Comparison of ENCODE assay signal across 10 mouse cellular contexts in the genomic region with DNA sequence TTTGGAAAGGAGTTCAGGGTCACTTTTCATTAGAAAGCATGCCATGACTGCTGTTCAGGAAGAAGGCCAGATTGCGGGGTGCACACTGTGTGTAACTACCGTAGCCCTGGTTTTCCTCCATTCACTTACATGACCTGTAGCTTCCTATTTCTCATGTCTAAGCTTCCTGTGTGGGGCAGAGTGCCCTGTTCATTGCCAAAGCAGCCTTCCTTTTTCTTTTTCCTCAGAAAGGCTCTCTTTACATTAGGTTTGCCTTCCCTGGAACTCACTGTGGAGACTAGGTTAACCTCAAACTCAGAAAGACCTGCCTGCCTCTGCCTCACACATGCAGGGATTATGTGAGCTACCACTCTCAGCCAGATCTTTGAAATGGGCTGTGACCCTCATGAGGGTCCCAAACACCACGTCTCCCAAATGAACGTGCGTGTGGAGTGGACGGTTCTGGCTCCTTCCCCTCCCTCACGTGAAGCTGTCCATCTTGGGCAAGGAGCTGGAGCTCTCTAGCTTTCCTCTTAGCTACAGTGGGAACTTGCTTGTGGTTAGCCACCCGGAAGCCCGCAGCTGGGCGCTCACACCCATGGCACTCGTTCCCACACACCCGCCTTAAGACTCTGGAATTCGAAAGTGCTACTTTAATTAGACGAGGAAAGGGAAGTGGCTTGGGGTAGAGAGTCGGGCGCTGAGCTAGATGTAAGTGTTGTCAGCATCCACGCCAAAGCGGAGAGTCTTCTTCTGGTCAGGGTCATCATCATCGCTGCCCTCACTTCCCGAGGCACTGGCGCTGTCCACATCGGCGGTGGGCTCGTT. TPM values are rescaled to one million over a fixed set of nuclear protein-coding genes. Genes with fewer than 3 reads are reported as not detected.
DNase-seq lines count a peak whose midpoint lies in the region; ATAC-seq lines count a peak whose summit lies in the region.
"Had no signal": no experiment of that assay in that cellular context is flagged by ENCODE, and none has a peak within 500 bp of the region (broad histone marks: within the 10 kb centered on the region; RNA-seq: fewer than 3 reads in every experiment).

No protein-coding gene starts in this region.

- H3K4me2 ChIP-seq in intestine, embryonic 16.5 days (ENCODE audit: low read depth, low read length): peak overlapping the region; percentile 30
- H3K4me2 ChIP-seq in intestine, embryonic 15.5 days (replicated peaks): no peak overlapping the region; the same call in 1 of the 2 replicates
- no peak overlapping the region for H3K4me2 ChIP-seq in forebrain, embryonic 14.5 days (ENCODE audit: low read length)
- H3K4me2 ChIP-seq: kidney, embryonic 15.5 days; midbrain, embryonic 11.5 days had no signal

- H3K4me3 ChIP-seq in intestine, embryonic 16.5 days (ENCODE audit: low read length): no peak overlapping the region
- H3K4me3 ChIP-seq in intestine, embryonic 15.5 days (replicated peaks): no peak overlapping the region
- H3K4me3 ChIP-seq in brown adipose tissue, adult 24 weeks (ENCODE audit: insufficient read depth, low read depth, low read length): peak overlapping the region; percentile 36; the same call in 1 of the 2 replicates
- no peak overlapping the region for H3K4me3 ChIP-seq in forebrain, embryonic 14.5 days (ENCODE audit: low read depth, low read length)
- H3K4me3 ChIP-seq: kidney, embryonic 15.5 days had no signal

- H3K27me3 ChIP-seq in intestine, embryonic 16.5 days (replicated peaks; ENCODE audit: control insufficient read depth, insufficient read depth, low read length): no peaks in the 10 kb centered on the region
- no peaks in the 10 kb centered on the region for H3K27me3 ChIP-seq in intestine, embryonic 15.5 days (replicated peaks)
- H3K27me3 ChIP-seq in forebrain, embryonic 14.5 days (replicated peaks; ENCODE audit: control insufficient read depth, insufficient read depth, low read length): no peaks in the 10 kb centered on the region
- H3K27me3 ChIP-seq: kidney, embryonic 15.5 days had no signal

- ATAC-seq in intestine, embryonic 16.5 days: no peak
- no peak for ATAC-seq in intestine, embryonic 15.5 days
- peak; percentile 41 for ATAC-seq in megakaryocyte, adult 5-6 weeks (ENCODE audit: poor library complexity, severe bottlenecking)
- no peak for ATAC-seq in forebrain, embryonic 14.5 days

- no peak overlapping the region for H3K9ac ChIP-seq in intestine, embryonic 16.5 days (ENCODE audit: low read depth, low read length)
- no peak overlapping the region for H3K9ac ChIP-seq in intestine, embryonic 15.5 days
- no peak overlapping the region for H3K9ac ChIP-seq in forebrain, embryonic 14.5 days (ENCODE audit: low read length)
- H3K9ac ChIP-seq: kidney, embryonic 15.5 days had no signal

- no peaks in the 10 kb centered on the region for H3K9me3 ChIP-seq in intestine, embryonic 16.5 days (ENCODE audit: control insufficient read depth, low read length)
- no peaks in the 10 kb centered on the region for H3K9me3 ChIP-seq in intestine, embryonic 15.5 days
- H3K9me3 ChIP-seq in forebrain, embryonic 14.5 days (replicated peaks; ENCODE audit: control insufficient read depth, low read length): no peaks in the 10 kb centered on the region
- H3K9me3 ChIP-seq: kidney, embryonic 15.5 days had no signal

- peaks cover 12% of the 10 kb centered on the region for H3K4me1 ChIP-seq in intestine, embryonic 16.5 days (ENCODE audit: control insufficient read depth, insufficient read depth, low read length)
- H3K4me1 ChIP-seq in intestine, embryonic 15.5 days (replicated peaks): peaks cover 12% of the 10 kb centered on the region
- 0 out of 2 replicates have a peak, but pooled peaks cover 2% of the 10 kb centered on the region for H3K4me1 ChIP-seq in brown adipose tissue, adult 24 weeks (ENCODE audit: control insufficient read depth, insufficient read depth, insufficient read length, low read length)
- H3K4me1 ChIP-seq in forebrain, embryonic 14.5 days (ENCODE audit: control insufficient read depth, insufficient read depth, low read length): peaks cover 4% of the 10 kb centered on the region; the same call in 1 of the 2 replicates

- no peaks in the 10 kb centered on the region for H3K36me3 ChIP-seq in intestine, embryonic 16.5 days (ENCODE audit: control insufficient read depth, insufficient read depth, low read length)
- peaks cover 4% of the 10 kb centered on the region for H3K36me3 ChIP-seq in intestine, embryonic 15.5 days
- H3K36me3 ChIP-seq in forebrain, embryonic 14.5 days (ENCODE audit: control insufficient read depth, insufficient read depth, low read length): peaks cover 9% of the 10 kb centered on the region

- WGBS in intestine, embryonic 16.5 days: 76% methylated on average over 24 of the region's 24 CpGs
- WGBS in intestine, embryonic 15.5 days: 65% methylated on average over 24 of the region's 24 CpGs
- WGBS in forebrain, embryonic 14.5 days: 80% methylated on average over 24 of the region's 24 CpGs

- H3K27ac ChIP-seq in intestine, embryonic 16.5 days (ENCODE audit: low read length): no peak overlapping the region
- H3K27ac ChIP-seq in intestine, embryonic 15.5 days: no peak overlapping the region
- H3K27ac ChIP-seq in brown adipose tissue, adult 24 weeks (replicated peaks; ENCODE audit: low read depth, low read length): peak overlapping the region; percentile 45; the same call in 1 of the 2 replicates
- no peak overlapping the region for H3K27ac ChIP-seq in forebrain, embryonic 14.5 days (ENCODE audit: low read depth, low read length)
- H3K27ac ChIP-seq: kidney, embryonic 15.5 days had no signal

- peak; percentile 33 for DNase-seq in liver
- no peak for DNase-seq in forebrain, embryonic 14.5 days (ENCODE audit: low spot score)
- no peak for DNase-seq in neural tube, embryonic 10.5 days (ENCODE audit: extremely low spot score, low spot score)
- no peak for DNase-seq in left cerebral cortex, adult 9 months (ENCODE audit: low spot score in 2 of 2)

RNA-seq across cellular contexts. Expression of a gene that starts 2.4 kb away (rescaled TPM):
- 6.5 and 9.1 TPM in 2 replicates for polyA plus RNA-seq in intestine, embryonic 16.5 days (2015; fragmentation: Nextera tagmentation; extraction: Ambion mirVana)
- polyA plus RNA-seq in intestine, embryonic 15.5 days (2015; fragmentation: Nextera tagmentation; extraction: Ambion mirVana): 5.2 and 5.7 TPM in 2 replicates
- polyA plus RNA-seq in brown adipose tissue, adult 24 weeks (2012; ENCODE audit: insufficient read depth, insufficient read length, missing spikeins): 3.3 and 5.5 TPM in 2 replicates
- total RNA-seq in megakaryocyte, adult 5-6 weeks (2015): 42.6 and 50.5 TPM in 2 replicates
- 60.6 and 65.6 TPM in 2 replicates for total RNA-seq in megakaryocyte, adult 5-6 weeks (2017)
- 0.97 and 1.0 TPM in 2 replicates for polyA plus RNA-seq in forebrain, embryonic 14.5 days (2014; fragmentation: Nextera tagmentation; extraction: Ambion mirVana)

RNA-seq across cellular contexts. Expression of a gene that starts 7.9 kb away (rescaled TPM):
- polyA plus RNA-seq in intestine, embryonic 16.5 days (2015; fragmentation: Nextera tagmentation; extraction: Ambion mirVana): 167 and 234 TPM in 2 replicates
- 75.8 and 96.1 TPM in 2 replicates for polyA plus RNA-seq in intestine, embryonic 15.5 days (2015; fragmentation: Nextera tagmentation; extraction: Ambion mirVana)
- not detected in 2 replicates for polyA plus RNA-seq in brown adipose tissue, adult 24 weeks (2012; ENCODE audit: insufficient read depth, insufficient read length, missing spikeins)
- not detected in 2 replicates for total RNA-seq in megakaryocyte, adult 5-6 weeks (2015)
- total RNA-seq in megakaryocyte, adult 5-6 weeks (2017): not detected in 2 replicates
- polyA plus RNA-seq in forebrain, embryonic 14.5 days (2014; fragmentation: Nextera tagmentation; extraction: Ambion mirVana): not detected in 2 replicates
- polyA plus RNA-seq: midbrain, embryonic 11.5 days had no signal

RNA-seq across cellular contexts. Expression of a gene that starts 10.3 kb away (rescaled TPM):
- polyA plus RNA-seq in intestine, embryonic 16.5 days (2015; fragmentation: Nextera tagmentation; extraction: Ambion mirVana): 304 and 334 TPM in 2 replicates
- 203 and 260 TPM in 2 replicates for polyA plus RNA-seq in intestine, embryonic 15.5 days (2015; fragmentation: Nextera tagmentation; extraction: Ambion mirVana)
- not detected in 2 replicates for polyA plus RNA-seq in brown adipose tissue, adult 24 weeks (2012; ENCODE audit: insufficient read depth, insufficient read length, missing spikeins)
- total RNA-seq in megakaryocyte, adult 5-6 weeks (2015): not detected in 2 replicates
- total RNA-seq in megakaryocyte, adult 5-6 weeks (2017): not detected in 2 replicates
- 1.5 and 2.6 TPM in 2 replicates for polyA plus RNA-seq in forebrain, embryonic 14.5 days (2014; fragmentation: Nextera tagmentation; extraction: Ambion mirVana)

RNA-seq across cellular contexts. Expression of a gene that starts 23.1 kb away (rescaled TPM):
- polyA plus RNA-seq in intestine, embryonic 16.5 days (2015; fragmentation: Nextera tagmentation; extraction: Ambion mirVana): 0.23 and 0.48 TPM in 2 replicates
- polyA plus RNA-seq in intestine, embryonic 15.5 days (2015; fragmentation: Nextera tagmentation; extraction: Ambion mirVana): 0.35 and 0.40 TPM in 2 replicates
- polyA plus RNA-seq in brown adipose tissue, adult 24 weeks (2012; ENCODE audit: insufficient read depth, insufficient read length, missing spikeins): not detected in 2 replicates
- total RNA-seq in megakaryocyte, adult 5-6 weeks (2015): not detected in 2 replicates
- not detected in 2 replicates for total RNA-seq in megakaryocyte, adult 5-6 weeks (2017)
- 0.37 and 0.68 TPM in 2 replicates for polyA plus RNA-seq in forebrain, embryonic 14.5 days (2014; fragmentation: Nextera tagmentation; extraction: Ambion mirVana)

RNA-seq across cellular contexts. Expression of a gene that starts 40.1 kb away (rescaled TPM):
- 55.2 and 56.7 TPM in 2 replicates for polyA plus RNA-seq in intestine, embryonic 16.5 days (2015; fragmentation: Nextera tagmentation; extraction: Ambion mirVana)
- polyA plus RNA-seq in intestine, embryonic 15.5 days (2015; fragmentation: Nextera tagmentation; extraction: Ambion mirVana): 61.9 and 62.1 TPM in 2 replicates
- polyA plus RNA-seq in brown adipose tissue, adult 24 weeks (2012; ENCODE audit: insufficient read depth, insufficient read length, missing spikeins): 17.0 and 22.5 TPM in 2 replicates
- total RNA-seq in megakaryocyte, adult 5-6 weeks (2015): 42.8 and 48.9 TPM in 2 replicates
- 48.7 and 63.5 TPM in 2 replicates for total RNA-seq in megakaryocyte, adult 5-6 weeks (2017)
- polyA plus RNA-seq in forebrain, embryonic 14.5 days (2014; fragmentation: Nextera tagmentation; extraction: Ambion mirVana): 64.2 and 78.8 TPM in 2 replicates

Comparison
In these comparisons a context has a peak if more than half of its experiments do, and no peak if none do; other contexts are left out.
1. RNA of a gene that starts 7.9 kb away (polyA plus RNA-seq): 167 to 234 TPM in intestine, embryonic 16.5 days and 75.8 to 96.1 TPM in intestine, embryonic 15.5 days; not detected in brown adipose tissue, adult 24 weeks and not detected in forebrain, embryonic 14.5 days; every median in the first group is over 10 times any median in the second.
2. RNA of a gene that starts 10.3 kb away (polyA plus RNA-seq): 304 to 334 TPM in intestine, embryonic 16.5 days and 203 to 260 TPM in intestine, embryonic 15.5 days; 1.5 to 2.6 TPM in forebrain, embryonic 14.5 days and not detected in brown adipose tissue, adult 24 weeks; every median in the first group is over 10 times any median in the second.